Mouse (Mus musculus) intestine, embryonic 16.5 days (tissue): ENCODE results near the gene Ccr4. TPM values are rescaled to one million over a fixed set of nuclear protein-coding genes. Genes with fewer than 3 reads are reported as not detected.

Experiments
- ATAC-seq: fragments of 200-750 bp; cut with Nextera tagmentation; 2 replicates; pipeline ENCODE4 v1.8.0; 2017; ENCODE audit warnings: moderate TSS enrichment, moderate library complexity
- H3K27ac ChIP-seq: fragments of 300-500 bp; sonication (generic); 2 replicates; pipeline ENCODE4 v1.5.1; 2014; ENCODE audit warnings: mild to moderate bottlenecking, low read length
- H3K27me3 ChIP-seq: fragments of 300-500 bp; sonication (generic); replicated peaks from 2 replicates; pipeline ENCODE4 v1.6.1; 2014; ENCODE audit warnings: low read length, control low read depth, mixed read lengths; ENCODE audit not compliant: control insufficient read depth, insufficient read depth
- H3K36me3 ChIP-seq: fragments of 300-500 bp; sonication (generic); 2 replicates; pipeline ENCODE4 v1.6.1; 2014; ENCODE audit warnings: low read length, control low read depth; ENCODE audit not compliant: control insufficient read depth, insufficient read depth
- H3K4me1 ChIP-seq: fragments of 300-500 bp; sonication (generic); 2 replicates; pipeline ENCODE4 v1.6.1; 2014; ENCODE audit warnings: low read length, control low read depth, mixed read lengths; ENCODE audit not compliant: control insufficient read depth, insufficient read depth
- H3K4me2 ChIP-seq: fragments of 300-500 bp; sonication (generic); 2 replicates; pipeline ENCODE4 v1.6.1; 2014; ENCODE audit warnings: low read depth, low read length, control low read depth
- H3K4me3 ChIP-seq: fragments of 300-500 bp; sonication (generic); 2 replicates; pipeline ENCODE4 v1.5.1; 2014; ENCODE audit warnings: mild to moderate bottlenecking, low read length
- H3K9ac ChIP-seq: fragments of 300-500 bp; sonication (generic); 2 replicates; pipeline ENCODE4 v1.6.1; 2014; ENCODE audit warnings: low read depth, low read length
- H3K9me3 ChIP-seq: fragments of 300-500 bp; sonication (generic); 2 replicates; pipeline ENCODE4 v1.6.1; 2016; ENCODE audit warnings: low read length, control low read depth; ENCODE audit not compliant: control insufficient read depth
- WGBS: fragments of 180-500 bp; shearing (Covaris S2); extraction: QIAGEN DNeasy Blood & Tissue Kit; methylation state at CpG from one replicate; pipeline ENCODE4 v1.1.7; 2014; 5-methylcytosine and 5-hydroxymethylcytosine counted together
- polyA plus RNA-seq: library from polyadenylated mRNA; unstranded; fragments of >200 nt; fragmentation: Nextera tagmentation; extraction: Ambion mirVana; gene quantifications from 2 replicates; pipeline ENCODE4 v1.2.1, GENCODE M21; 2015

Ccr4 gene
- polyA plus RNA-seq, 1 experiment from 2014 or later = 1.9 TPM

DNA sequence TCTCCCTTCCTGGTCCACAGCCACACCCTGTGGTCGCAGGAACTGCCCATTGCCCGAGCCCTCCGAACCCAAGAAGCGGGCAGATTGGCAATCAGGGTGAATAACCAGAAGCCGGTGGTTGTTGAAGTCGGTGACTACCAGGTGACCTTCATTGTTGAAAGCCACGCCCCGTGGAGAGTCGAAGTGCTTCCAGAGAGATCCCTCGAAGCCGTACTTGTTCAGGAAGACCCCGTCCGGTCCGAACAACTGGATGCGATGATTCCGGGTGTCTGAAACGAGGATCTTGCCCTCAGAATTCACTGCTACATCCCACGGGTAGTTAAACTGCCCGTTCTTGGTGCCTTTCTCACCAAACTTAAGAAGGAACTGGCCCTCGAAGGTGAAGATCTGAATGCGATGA lies 8.1 kb upstream of the Ccr4 start:
- no peak overlapping the region for H3K4me3 ChIP-seq
- H3K9ac ChIP-seq = no peak overlapping the region
- H3K4me1 ChIP-seq = 0 out of 2 replicates have a peak, but pooled peaks cover 9% of the 10 kb centered on the region
- peaks cover 20% of the 10 kb centered on the region for H3K36me3 ChIP-seq
- H3K27ac ChIP-seq = no peak overlapping the region
- ATAC-seq = no peak
- WGBS = 97% methylated on average over 21 of the region's 21 CpGs
- H3K4me2 ChIP-seq = no peak overlapping the region
- H3K27me3 ChIP-seq = no peaks in the 10 kb centered on the region
- peaks cover 16% of the 10 kb centered on the region for H3K9me3 ChIP-seq

DNA sequence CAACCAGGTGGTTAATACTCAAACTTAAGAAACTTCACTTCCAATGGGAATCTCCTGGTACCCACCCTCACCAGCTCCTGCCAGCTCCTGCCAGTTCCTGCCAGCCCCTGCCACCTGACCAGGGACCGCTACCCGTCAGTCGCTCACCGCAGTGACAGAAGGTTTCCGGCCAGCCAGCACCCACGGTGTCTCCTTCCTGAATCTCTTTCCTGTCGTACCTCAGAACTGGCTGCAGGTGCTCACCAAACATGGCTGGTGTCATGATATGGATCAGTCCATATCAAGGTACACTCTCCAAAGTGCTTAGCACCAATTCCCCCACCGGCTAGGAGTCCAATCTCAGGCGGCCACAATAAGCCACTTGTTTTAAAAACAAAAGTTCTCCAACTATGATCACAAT lies 5.1 kb upstream of the Ccr4 start:
- ATAC-seq = no peak

DNA sequence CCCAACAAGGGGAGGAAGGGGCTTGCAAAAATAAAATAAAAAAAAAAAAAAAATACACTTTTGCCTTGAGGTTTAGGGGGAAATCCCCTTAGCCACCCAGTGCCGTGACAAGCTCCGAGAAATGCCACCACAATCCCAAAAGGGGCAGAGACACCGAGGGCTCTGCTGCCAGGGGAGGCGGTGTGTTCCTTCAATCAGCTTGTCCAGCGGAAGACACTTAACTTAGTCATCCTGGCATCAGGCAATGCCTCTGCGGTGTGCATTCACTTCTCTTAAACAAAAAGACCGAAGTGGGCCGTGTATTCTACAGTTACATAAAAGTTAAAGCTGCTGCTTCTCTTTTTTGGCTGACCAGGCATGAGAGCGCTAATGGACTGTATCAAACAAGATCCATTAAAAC lies 2.7 kb upstream of the Ccr4 start:
- H3K4me2 ChIP-seq = no peak overlapping the region
- H3K36me3 ChIP-seq = peaks cover 3% of the 10 kb centered on the region
- no peak overlapping the region for H3K4me3 ChIP-seq
- no peaks in the 10 kb centered on the region for H3K4me1 ChIP-seq
- no peak overlapping the region for H3K27ac ChIP-seq
- no peaks in the 10 kb centered on the region for H3K9me3 ChIP-seq
- ATAC-seq = no peak
- H3K9ac ChIP-seq = no peak overlapping the region
- WGBS = 89% methylated on average over 9 of the region's 9 CpGs
- no peaks in the 10 kb centered on the region for H3K27me3 ChIP-seq

More for the DNA sequence above, 5.1 kb upstream of the Ccr4 start:
- H3K36me3 ChIP-seq = peaks cover 20% of the 10 kb centered on the region
- no peak overlapping the region for H3K9ac ChIP-seq
- H3K27me3 ChIP-seq = no peaks in the 10 kb centered on the region
- H3K4me3 ChIP-seq = no peak overlapping the region
- no peak overlapping the region for H3K4me2 ChIP-seq
- H3K9me3 ChIP-seq = peaks cover 16% of the 10 kb centered on the region
- no peak overlapping the region for H3K27ac ChIP-seq
- H3K4me1 ChIP-seq = no peaks in the 10 kb centered on the region
- 95% methylated on average over 9 of the region's 9 CpGs for WGBS

DNA sequence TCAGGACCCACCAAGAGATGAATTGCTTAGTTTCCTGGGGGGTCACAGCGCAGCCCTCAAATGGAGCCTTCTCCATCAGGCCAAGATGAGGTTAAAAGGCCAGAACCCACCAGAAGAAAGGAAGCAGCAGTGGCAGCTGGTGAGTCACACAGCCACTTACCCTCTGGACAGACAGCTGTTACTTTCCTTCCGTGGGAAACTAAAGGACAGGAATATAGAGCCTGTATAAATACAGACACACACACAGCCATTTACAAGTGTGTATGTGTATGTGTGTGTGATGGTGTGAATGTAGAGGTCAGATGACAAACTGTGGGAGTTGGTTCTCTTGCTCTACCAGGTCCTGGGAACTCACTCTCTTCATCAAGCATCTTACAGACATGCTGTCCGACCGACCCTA lies 1.8 kb upstream of the Ccr4 start:
- Histone ChIP-seq H3K4me3 (no peak overlapping the region), H3K27ac (no peak overlapping the region), H3K4me1 (no peaks in the 10 kb centered on the region), H3K27me3 (no peaks in the 10 kb centered on the region), H3K9me3 (no peaks in the 10 kb centered on the region), H3K36me3 (0 out of 2 replicates have a peak, but pooled peaks cover 3% of the 10 kb centered on the region), H3K4me2 (no peak overlapping the region), H3K9ac (no peak overlapping the region)
- ATAC-seq = no peak
- WGBS = 61% methylated on average over 4 of the region's 4 CpGs

DNA sequence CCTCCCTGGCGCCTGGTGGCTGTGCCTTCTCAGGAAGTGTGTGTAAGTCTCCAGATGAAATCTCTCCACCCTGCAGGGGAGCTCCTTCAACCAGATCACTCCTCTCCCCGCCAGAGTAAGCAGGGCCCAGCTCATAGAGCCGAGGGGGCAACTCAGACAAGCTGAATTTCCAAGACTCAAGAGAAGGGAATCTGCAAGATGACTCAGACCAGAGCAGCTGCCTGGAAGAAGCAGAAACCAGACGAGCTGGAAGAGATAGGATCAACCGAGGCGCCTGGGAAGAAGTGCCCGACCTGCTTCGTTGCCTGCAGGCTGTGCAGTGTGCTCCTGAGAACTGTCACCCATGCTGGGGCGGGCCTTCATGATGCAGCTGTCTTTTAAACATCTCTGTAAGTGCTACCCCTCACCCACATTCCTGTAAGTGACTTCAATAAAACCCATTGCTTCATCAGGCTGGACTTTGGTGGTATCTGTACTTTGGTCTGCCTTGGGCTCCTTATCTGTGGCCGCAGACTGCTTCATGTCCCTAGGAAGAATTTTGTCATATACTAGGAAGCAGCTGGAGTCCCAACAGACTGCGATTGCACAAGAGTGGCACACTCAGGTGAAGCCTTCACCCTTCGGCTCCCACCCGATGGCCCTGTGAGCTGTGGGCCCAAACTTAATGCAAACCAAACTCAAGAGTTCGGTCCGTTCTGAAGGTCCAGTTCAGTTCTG lies 1.8 kb downstream of the Ccr4 start:
- Histone ChIP-seq H3K4me3 (no peak overlapping the region), H3K4me1 (0 out of 2 replicates have a peak, but pooled peaks cover 2% of the 10 kb centered on the region), H3K9ac (peak overlapping the region; percentile 41; the same call in 1 of the 2 replicates), H3K36me3 (no peaks in the 10 kb centered on the region), H3K27ac (peak overlapping the region; percentile 92), H3K4me2 (0 out of 2 replicates have a peak overlapping the region, but pooled peaks have one; percentile 26), H3K27me3 (no peaks in the 10 kb centered on the region), H3K9me3 (no peaks in the 10 kb centered on the region)
- peak; percentile 89 for ATAC-seq
- WGBS = 52% methylated on average over 15 of the region's 15 CpGs

DNA sequence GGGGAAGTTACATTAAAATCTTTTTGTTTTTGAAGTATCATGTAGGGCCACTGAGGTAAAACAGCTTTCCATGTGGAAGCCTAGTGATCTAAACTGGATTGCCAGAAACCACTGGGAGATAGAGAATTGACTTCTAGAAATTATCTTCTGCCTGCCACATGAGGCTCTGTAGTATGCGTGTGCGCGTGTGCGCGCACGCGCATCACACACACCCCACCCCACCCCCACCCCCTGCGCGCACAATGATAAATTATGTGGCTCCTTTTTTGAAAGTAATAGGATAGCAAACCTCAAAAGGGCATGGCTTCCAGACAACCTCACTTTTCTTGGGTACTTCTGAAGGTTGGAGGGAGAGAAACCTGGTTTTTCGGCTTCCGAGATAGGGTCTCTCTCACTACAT lies 2.8 kb downstream of the Ccr4 start:
- 93% methylated on average over 11 of the region's 11 CpGs for WGBS
- Histone ChIP-seq H3K27ac (0 out of 2 replicates have a peak overlapping the region, but pooled peaks have one; percentile 35), H3K4me2 (no peak overlapping the region), H3K4me3 (no peak overlapping the region), H3K36me3 (no peaks in the 10 kb centered on the region), H3K4me1 (0 out of 2 replicates have a peak, but pooled peaks cover 2% of the 10 kb centered on the region), H3K27me3 (no peaks in the 10 kb centered on the region), H3K9ac (no peak overlapping the region), H3K9me3 (no peaks in the 10 kb centered on the region)
- no peak for ATAC-seq

DNA sequence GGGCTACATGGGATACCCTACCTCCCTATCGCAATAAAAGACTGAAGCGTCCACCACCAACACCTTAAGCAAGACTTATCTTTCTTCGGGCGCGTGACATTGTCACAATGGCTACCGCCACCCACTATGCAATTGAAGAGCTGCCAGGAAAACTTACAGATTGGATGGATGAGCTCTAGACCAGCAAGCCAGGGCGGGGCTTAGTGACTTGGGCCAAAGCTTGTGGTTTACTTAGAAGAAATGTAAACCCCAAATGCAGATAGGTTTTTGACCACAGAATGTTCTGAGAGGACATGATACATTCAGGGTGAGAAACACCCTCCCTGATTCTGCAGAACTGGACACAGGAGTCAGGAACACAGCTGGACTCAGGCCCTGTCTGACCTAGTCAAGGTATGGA lies 3.6 kb downstream of the Ccr4 start:
- H3K9ac ChIP-seq = no peak overlapping the region
- no peaks in the 10 kb centered on the region for H3K27me3 ChIP-seq
- no peaks in the 10 kb centered on the region for H3K9me3 ChIP-seq
- no peaks in the 10 kb centered on the region for H3K36me3 ChIP-seq
- 92% methylated on average over 7 of the region's 7 CpGs for WGBS
- no peak for ATAC-seq
- no peak overlapping the region for H3K27ac ChIP-seq
- no peak overlapping the region for H3K4me2 ChIP-seq
- H3K4me3 ChIP-seq = no peak overlapping the region
- H3K4me1 ChIP-seq = 0 out of 2 replicates have a peak, but pooled peaks cover 2% of the 10 kb centered on the region

DNA sequence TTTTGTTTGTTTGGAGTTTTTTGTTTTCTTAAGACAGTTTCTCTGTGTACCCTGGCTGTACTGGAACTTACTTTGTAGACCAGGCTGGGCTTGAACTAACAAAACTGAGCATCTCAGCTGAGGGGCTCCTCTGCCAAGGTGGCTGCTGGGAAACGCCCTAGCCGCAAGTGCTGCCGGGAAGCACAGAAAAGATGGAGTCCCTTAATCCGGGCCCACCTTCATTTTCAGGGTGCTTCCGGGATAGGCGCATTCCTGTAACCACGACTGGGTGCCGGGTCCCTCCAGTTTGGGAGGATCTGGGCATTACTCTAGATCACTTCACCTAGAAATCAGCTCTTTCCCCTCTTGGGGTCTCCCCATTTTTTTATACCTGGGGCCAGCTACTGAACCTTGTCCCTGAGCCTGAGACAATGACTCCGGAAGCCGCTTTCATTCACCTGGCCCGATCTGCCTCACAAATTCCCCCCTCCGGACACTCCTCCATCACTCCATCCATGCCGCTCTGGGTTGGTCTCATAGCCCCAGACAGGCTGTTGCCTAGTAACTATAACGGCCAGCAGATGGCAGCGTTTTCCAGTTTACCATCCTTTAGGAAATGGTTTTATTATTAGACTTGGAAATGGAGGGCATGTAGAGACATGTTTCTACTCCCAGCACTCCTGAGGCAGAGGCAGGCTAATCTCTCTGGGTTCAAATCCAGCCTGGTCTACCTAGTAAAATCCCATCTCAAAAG lies 4.8 kb downstream of the Ccr4 start:
- H3K4me2 ChIP-seq = no peak overlapping the region
- no peaks in the 10 kb centered on the region for H3K27me3 ChIP-seq
- H3K4me3 ChIP-seq = no peak overlapping the region
- H3K9ac ChIP-seq = no peak overlapping the region
- H3K27ac ChIP-seq = no peak overlapping the region
- H3K4me1 ChIP-seq = 0 out of 2 replicates have a peak, but pooled peaks cover 2% of the 10 kb centered on the region
- H3K36me3 ChIP-seq = no peaks in the 10 kb centered on the region
- 18% methylated on average over 15 of the region's 15 CpGs for WGBS
- no peaks in the 10 kb centered on the region for H3K9me3 ChIP-seq
- no peak for ATAC-seq

DNA sequence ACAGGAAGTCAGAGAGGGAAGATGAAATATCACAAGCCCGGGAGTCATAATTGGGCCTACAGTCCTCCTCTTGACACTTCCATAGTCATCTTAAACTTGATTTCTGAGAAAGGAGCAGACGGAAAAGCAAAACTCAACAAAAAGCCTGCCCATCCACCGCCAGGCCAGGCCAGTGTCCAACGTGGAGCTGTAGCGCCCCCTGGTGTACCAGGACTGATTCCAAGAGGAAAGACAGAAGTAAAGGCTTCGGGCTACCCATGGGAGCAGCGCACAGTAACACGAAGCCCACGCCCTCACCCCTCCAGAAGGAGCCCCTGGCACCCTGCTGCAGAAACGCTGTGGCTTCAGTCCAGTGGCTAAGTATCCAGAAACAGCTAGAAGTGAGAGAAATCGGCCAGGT lies 6.5 kb downstream of the Ccr4 start:
- no peak overlapping the region for H3K9ac ChIP-seq
- H3K9me3 ChIP-seq = no peaks in the 10 kb centered on the region
- WGBS = 6% methylated on average over 11 of the region's 11 CpGs
- H3K27ac ChIP-seq = no peak overlapping the region
- ATAC-seq = peak; percentile 24; the same call in 1 of the 2 replicates
- H3K36me3 ChIP-seq = no peaks in the 10 kb centered on the region
- 0 out of 2 replicates have a peak, but pooled peaks cover 2% of the 10 kb centered on the region for H3K4me1 ChIP-seq
- no peaks in the 10 kb centered on the region for H3K27me3 ChIP-seq
- H3K4me2 ChIP-seq = peak overlapping the region; percentile 42
- H3K4me3 ChIP-seq = no peak overlapping the region
